Mouse (Mus musculus): ENCODE results near the gene Rps11.

GRCm38 (mm10) chr7:45121404-45121803 is 2.8 kb downstream of the Rps11 start:
- TF ChIP-seq CTCF (IDR thresholded peaks at IDR 0.05; ENCODE audit: low read depth, low read length) (no peak), POLR2A (IDR thresholded peaks at IDR 0.05; ENCODE audit: borderline replicate concordance, low read depth, low read length) (no peak)

Measured in bone marrow macrophage, adult 2 months (primary cell).